Mouse (Mus musculus): ENCODE measurements at regions not wholly inside any gene's neighbourhood (a gene's known extent, or its start where the extent isn't known, plus 50 kb on each side); places are given as distances from the start of the nearest gene placed in this dataset.

GRCm38 (mm10) chr12:8867104-8867503 is 54.4 kb upstream of the Laptm4a start:
- TF ChIP-seq CTCF (IDR thresholded peaks at IDR 0.05; ENCODE audit: borderline replicate concordance, control insufficient read depth, extremely low read depth, insufficient read depth, low read length, poor library complexity) (no peak), POLR2A (IDR thresholded peaks at IDR 0.05; ENCODE audit: control insufficient read depth, extremely low read depth, insufficient read depth, low read length, poor library complexity) (no peak)
